Mouse (Mus musculus) lung, embryonic 14.5 days (tissue): ENCODE results near the gene Polr3h. TPM values are rescaled to one million over a fixed set of nuclear protein-coding genes. Genes with fewer than 3 reads are reported as not detected.

Experiments
- ATAC-seq: fragments of 200-750 bp; cut with Nextera tagmentation; 2 replicates; pipeline ENCODE4 v1.8.0; 2017; ENCODE audit warnings: mild to moderate bottlenecking, moderate TSS enrichment, moderate library complexity; ENCODE audit not compliant: insufficient read depth
- DNase-seq: peaks from one replicate; pipeline ENCODE4 v3.0.0-alpha.2; 2015
- H3K27ac ChIP-seq: fragments of 300-500 bp; sonication (generic); 2 replicates; pipeline ENCODE4 v1.5.1; 2014; ENCODE audit warnings: low read depth, mild to moderate bottlenecking, moderate library complexity
- H3K27me3 ChIP-seq: fragments of 300-500 bp; sonication (generic); 2 replicates; pipeline ENCODE4 v1.6.1; 2014; ENCODE audit warnings: low read length, control low read depth; ENCODE audit not compliant: insufficient read depth
- H3K36me3 ChIP-seq: fragments of 300-500 bp; sonication (generic); 2 replicates; pipeline ENCODE4 v1.6.1; 2014; ENCODE audit warnings: control low read depth; ENCODE audit not compliant: insufficient read depth
- H3K4me1 ChIP-seq: fragments of 300-500 bp; sonication (generic); 2 replicates; pipeline ENCODE4 v1.6.1; 2014; ENCODE audit warnings: antibody characterized with exemption, control low read depth; ENCODE audit not compliant: insufficient read depth
- H3K4me2 ChIP-seq: fragments of 300-500 bp; sonication (generic); 2 replicates; pipeline ENCODE4 v1.6.1; 2014; ENCODE audit warnings: mild to moderate bottlenecking
- H3K4me3 ChIP-seq: fragments of 300-500 bp; sonication (generic); 2 replicates; pipeline ENCODE4 v1.5.1; 2014; ENCODE audit warnings: low read depth, low read length
- H3K9ac ChIP-seq: fragments of 300-500 bp; sonication (generic); 2 replicates; pipeline ENCODE4 v1.6.1; 2014
- H3K9me3 ChIP-seq: fragments of 300-500 bp; sonication (generic); 2 replicates; pipeline ENCODE4 v1.6.1; 2016; ENCODE audit warnings: low read depth, low read length, control low read depth
- CTCF ChIP-seq: IDR thresholded peaks from 2 replicates; pipeline ENCODE4 v1.5.1; 2016; ENCODE audit warnings: antibody characterized with exemption, low read depth
- WGBS: fragments of 180-500 bp; shearing (Covaris S2); extraction: QIAGEN DNeasy Blood & Tissue Kit; methylation state at CpG from one replicate; pipeline ENCODE4 v1.1.7; 2014; 5-methylcytosine and 5-hydroxymethylcytosine counted together
- polyA plus RNA-seq: library from polyadenylated mRNA; unstranded; fragments of >200 nt; fragmentation: Nextera tagmentation; extraction: Ambion mirVana; gene quantifications from 2 replicates; pipeline ENCODE4 v1.2.1, GENCODE M21; 2014

Gene Polr3h
- polyA plus RNA-seq, 1 experiment from 2014 or later, result 74.4 TPM

DNA sequence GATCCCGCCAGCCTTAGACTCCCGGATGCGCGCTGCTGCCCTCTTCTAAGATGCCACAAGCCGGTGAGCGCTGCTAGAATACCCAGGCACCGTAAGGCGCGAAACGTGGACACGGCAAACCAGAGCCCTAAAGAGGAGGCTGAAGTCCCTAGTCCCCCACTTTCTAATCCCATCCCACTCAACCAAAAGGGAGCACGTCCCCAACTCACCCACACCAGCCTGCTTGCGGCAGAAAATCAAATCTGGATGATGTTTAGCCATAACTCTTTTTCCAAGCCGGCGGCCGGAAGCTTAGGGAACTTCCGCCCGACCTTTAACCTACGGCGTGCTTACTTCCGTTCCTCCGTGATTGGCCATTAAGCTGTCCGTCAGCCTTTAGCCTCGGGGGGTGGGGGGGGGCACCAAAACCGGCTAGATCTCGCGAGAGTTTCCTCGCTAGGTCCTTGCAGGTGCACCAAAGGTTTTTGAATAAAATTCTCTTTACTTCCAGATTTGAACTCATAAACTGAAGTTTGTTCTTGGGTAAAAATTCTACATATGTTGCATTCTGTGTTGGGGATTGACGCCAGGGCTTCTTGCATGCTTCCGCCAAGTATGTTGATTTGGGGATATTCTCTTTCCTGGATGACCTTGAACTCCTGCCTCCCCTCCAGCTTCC, 54.3 kb downstream of the Polr3h start, which contains the start of gene Phf5a:
TSS of gene Phf5a (minus strand) at position 308 of the 658 bp plus-strand sequence.
- Histone ChIP-seq H3K9me3 (no peaks in the 10 kb centered on the region), H3K4me3 (peak within 1 kb of the TSS; percentile 93), H3K4me2 (peak within 1 kb of the TSS; percentile 93), H3K27ac (peak within 1 kb of the TSS; percentile 97), H3K4me1 (peaks cover 7% of the 10 kb centered on the region; the same call in 1 of the 2 replicates), H3K9ac (peak within 1 kb of the TSS; percentile 82), H3K36me3 (peaks cover 43% of the 10 kb centered on the region), H3K27me3 (no peaks in the 10 kb centered on the region)
- TF ChIP-seq CTCF, result no peak
- peak; percentile 89 for ATAC-seq
- DNase-seq, result peak; percentile 99
- under 1% methylated on average over 30 of the region's 30 CpGs for WGBS

- 96% methylated on average over 5 of the region's 5 CpGs for WGBS
- Histone ChIP-seq H3K36me3 (peaks cover 61% of the 10 kb centered on the region), H3K27ac (no peak overlapping the region), H3K4me3 (no peak overlapping the region), H3K9ac (no peak overlapping the region), H3K4me1 (peaks cover 7% of the 10 kb centered on the region; the same call in 1 of the 2 replicates), H3K9me3 (no peaks in the 10 kb centered on the region), H3K27me3 (no peaks in the 10 kb centered on the region), H3K4me2 (no peak overlapping the region)
- DNase-seq (no peak), ATAC-seq (no peak)
- TF ChIP-seq CTCF, result no peak
Observed at GRCm38 (mm10) chr15:81869985-81870384, 56.1 kb downstream of the Polr3h start.

DNA sequence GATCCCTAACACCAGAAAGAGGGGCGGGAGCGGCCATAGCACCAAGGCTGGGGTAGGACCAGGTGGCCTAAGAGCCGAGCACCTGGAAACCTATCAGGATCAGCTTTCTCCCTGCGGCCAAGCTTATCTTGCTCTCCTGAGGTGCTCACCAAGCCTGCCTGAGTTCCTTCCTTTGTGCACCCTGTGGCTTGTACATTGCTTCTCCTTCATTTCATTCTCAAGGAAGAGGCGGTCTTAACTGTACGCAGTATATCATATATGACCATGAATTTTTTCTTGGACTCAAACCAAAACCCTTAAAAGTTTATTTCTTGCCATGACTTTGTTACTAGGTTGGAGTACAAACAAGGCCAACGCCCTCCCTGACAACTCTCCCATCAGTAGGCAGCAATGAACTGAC, 61.8 kb downstream of the Polr3h start:
- no peak for TF ChIP-seq CTCF
- no peaks in the 10 kb centered on the region for H3K27me3 ChIP-seq
- H3K27ac ChIP-seq, result no peak overlapping the region
- DNase-seq (no peak), ATAC-seq (no peak)
- peaks cover 52% of the 10 kb centered on the region for H3K36me3 ChIP-seq
- no peaks in the 10 kb centered on the region for H3K9me3 ChIP-seq
- H3K4me2 ChIP-seq, result no peak overlapping the region
- no peak overlapping the region for H3K9ac ChIP-seq
- H3K4me3 ChIP-seq, result no peak overlapping the region
- WGBS, result 91% methylated on average over 7 of the region's 7 CpGs
- H3K4me1 ChIP-seq, result no peaks in the 10 kb centered on the region

DNA sequence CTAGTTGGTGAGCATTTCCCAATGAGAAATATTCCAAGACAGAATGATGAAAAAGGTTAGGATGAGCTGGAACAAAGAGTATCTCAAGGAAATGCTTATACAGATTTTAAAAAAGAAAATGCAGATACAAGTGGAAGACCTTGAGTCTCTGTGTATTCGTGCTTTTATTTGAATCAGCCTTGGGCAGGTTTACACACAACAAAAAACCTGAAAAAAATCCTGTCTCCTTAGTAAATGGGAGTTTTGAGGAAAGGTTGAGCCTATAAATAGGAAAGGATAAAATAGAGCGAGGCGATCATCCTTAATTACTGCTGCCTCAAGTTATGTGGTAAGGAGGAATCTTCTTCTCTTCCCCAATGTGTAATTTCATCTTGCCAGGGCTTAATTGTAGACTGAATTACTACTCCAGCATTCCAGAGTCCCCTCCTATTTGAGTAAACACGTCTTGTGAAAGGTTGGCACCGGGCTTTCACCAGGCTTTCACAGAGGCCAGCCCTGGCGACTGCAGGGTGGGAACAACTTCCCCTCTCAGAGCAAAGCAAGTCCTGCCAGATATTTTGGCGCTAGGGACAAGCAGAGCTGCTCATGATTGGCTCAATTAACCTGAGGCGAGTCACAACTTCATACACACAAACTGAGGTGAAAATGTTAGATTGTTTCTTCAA, 65.4 kb downstream of the Polr3h start:
- Histone ChIP-seq H3K36me3 (peaks cover 16% of the 10 kb centered on the region), H3K4me2 (peak overlapping the region; percentile 99), H3K27me3 (no peaks in the 10 kb centered on the region), H3K4me1 (no peaks in the 10 kb centered on the region), H3K4me3 (peak overlapping the region; percentile 97), H3K9ac (no peak overlapping the region), H3K27ac (peak overlapping the region; percentile 80), H3K9me3 (no peaks in the 10 kb centered on the region)
- WGBS, result 32% methylated on average over 8 of the region's 8 CpGs
- ATAC-seq (no peak), DNase-seq (peak; percentile 67)
- TF ChIP-seq CTCF, result no peak

GRCm38 (mm10) chr15:81859330-81860255, 66.4 kb downstream of the Polr3h start:
- WGBS, result under 1% methylated on average over 39 of the region's 39 CpGs
- Histone ChIP-seq H3K27me3 (no peaks in the 10 kb centered on the region), H3K9ac (peak overlapping the region; percentile 88), H3K4me1 (no peaks in the 10 kb centered on the region), H3K36me3 (peaks cover 11% of the 10 kb centered on the region; the same call in 1 of the 2 replicates), H3K4me2 (peak overlapping the region; percentile 99), H3K27ac (peak overlapping the region; percentile 97), H3K4me3 (peak overlapping the region; percentile 97), H3K9me3 (no peaks in the 10 kb centered on the region)
- peak; percentile 80 for ATAC-seq
- TF ChIP-seq CTCF, result no peak
- DNase-seq, result peak; percentile 96

DNA sequence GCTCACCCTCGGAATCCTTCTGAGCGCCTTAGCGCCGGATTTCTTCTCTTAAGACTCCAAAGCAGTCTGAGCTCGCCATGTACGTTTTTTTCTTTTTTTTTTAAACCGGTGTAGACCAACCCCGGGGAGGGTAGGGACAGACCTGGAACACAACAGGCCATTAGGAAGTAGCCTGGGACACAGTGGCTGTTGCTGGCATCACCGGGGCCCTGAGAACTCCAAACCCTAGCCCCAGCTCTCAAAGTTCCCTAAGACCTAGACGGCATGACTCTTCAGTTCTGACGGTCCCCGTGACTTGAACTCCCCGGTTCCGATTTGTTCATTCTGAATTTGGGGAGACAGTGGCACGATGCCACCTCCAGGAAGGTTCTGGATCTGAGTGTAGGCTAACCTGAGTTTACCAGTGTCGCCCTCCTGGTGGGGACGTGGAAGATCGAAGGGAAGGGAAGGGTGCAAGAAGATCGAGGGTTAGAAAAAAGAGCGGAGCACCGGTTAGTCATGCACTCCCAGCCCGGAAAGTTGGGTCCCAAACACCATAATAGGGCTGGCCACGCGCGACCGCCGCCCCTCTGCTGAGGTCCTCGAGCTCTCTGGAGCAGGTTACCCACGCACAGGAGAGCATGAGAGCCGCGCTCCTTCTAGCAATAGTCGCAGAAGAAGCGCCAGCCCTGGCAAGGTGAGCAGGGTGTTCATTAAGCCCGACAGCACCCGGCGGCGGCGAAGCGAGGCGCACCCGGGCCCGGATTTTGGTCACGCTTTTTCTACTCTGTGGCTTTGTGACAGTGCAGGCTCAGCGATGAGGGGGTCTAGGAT, 67.3 kb downstream of the Polr3h start, which contains the start of gene Tob2:
TSS of gene Tob2 (minus strand) at position 280 of the 813 bp plus-strand sequence.
- Histone ChIP-seq H3K4me2 (peak within 1 kb of the TSS; percentile 99), H3K9me3 (no peaks in the 10 kb centered on the region), H3K4me3 (peak within 1 kb of the TSS; percentile 97), H3K9ac (peak within 1 kb of the TSS; percentile 88), H3K27me3 (no peaks in the 10 kb centered on the region), H3K4me1 (no peaks in the 10 kb centered on the region), H3K27ac (peak within 1 kb of the TSS; percentile 97), H3K36me3 (peaks cover 11% of the 10 kb centered on the region; the same call in 1 of the 2 replicates)
- peak; percentile 2 for ATAC-seq
- under 1% methylated on average over 44 of the region's 44 CpGs for WGBS
- DNase-seq, result peak; percentile 64
- TF ChIP-seq CTCF, result peak; percentile 29; the same call in 1 of the 2 replicates
